Mouse (Mus musculus) lung, postnatal 0 days (tissue): ENCODE results near the gene Csnk1e. TPM values are rescaled to one million over a fixed set of nuclear protein-coding genes. Genes with fewer than 3 reads are reported as not detected.

Experiments used
- ATAC-seq: fragments of 200-750 bp; cut with Nextera tagmentation; 2 replicates; pipeline ENCODE4 v1.8.0; 2017; ENCODE audit warnings: moderate library complexity
- DNase-seq: peaks from one replicate; pipeline ENCODE4 v3.0.0-alpha.2; 2016; ENCODE audit warnings: low spot score
- H3K27ac ChIP-seq: fragments of 300-500 bp; sonication (generic); 2 replicates; pipeline ENCODE4 v1.5.1; 2014; ENCODE audit warnings: antibody characterized with exemption, mild to moderate bottlenecking, low read length, mixed read lengths
- H3K27me3 ChIP-seq: fragments of 300-500 bp; sonication (generic); replicated peaks from 2 replicates; pipeline ENCODE4 v1.6.1; 2014; ENCODE audit warnings: low read length, mixed read lengths; ENCODE audit not compliant: insufficient read depth
- H3K36me3 ChIP-seq: fragments of 300-500 bp; sonication (generic); 2 replicates; pipeline ENCODE4 v1.6.1; 2014; ENCODE audit warnings: low read length, mixed read lengths; ENCODE audit not compliant: insufficient read depth
- H3K4me1 ChIP-seq: fragments of 300-500 bp; sonication (generic); 2 replicates; pipeline ENCODE4 v1.6.1; 2014; ENCODE audit warnings: antibody characterized with exemption, low read depth, low read length, mixed read lengths; ENCODE audit not compliant: insufficient read depth
- H3K4me2 ChIP-seq: fragments of 300-500 bp; sonication (generic); replicated peaks from 2 replicates; pipeline ENCODE4 v1.6.1; 2014; ENCODE audit warnings: low read depth, mild to moderate bottlenecking, low read length, moderate library complexity, mixed read lengths
- H3K4me3 ChIP-seq: fragments of 300-500 bp; sonication (generic); 2 replicates; pipeline ENCODE4 v1.5.1; 2014; ENCODE audit warnings: low read depth, low read length
- H3K9ac ChIP-seq: fragments of 300-500 bp; sonication (generic); replicated peaks from 2 replicates; pipeline ENCODE4 v1.6.1; 2014; ENCODE audit warnings: low read depth, mild to moderate bottlenecking
- H3K9me3 ChIP-seq: fragments of 300-500 bp; sonication (generic); 2 replicates; pipeline ENCODE4 v1.6.1; 2016; ENCODE audit warnings: low read length, mixed read lengths
- CTCF ChIP-seq: IDR thresholded peaks from 2 replicates; pipeline ENCODE4 v1.5.1; 2016; ENCODE audit warnings: antibody characterized with exemption, mild to moderate bottlenecking
- EP300 ChIP-seq: IDR thresholded peaks from 2 replicates; pipeline ENCODE4 v1.6.1; 2016; ENCODE audit warnings: antibody characterized with exemption, mild to moderate bottlenecking, control low read depth
- WGBS: fragments of 180-500 bp; shearing (Covaris S2); extraction: QIAGEN DNeasy Blood & Tissue Kit; methylation state at CpG from one replicate; pipeline ENCODE4 v1.1.7; 2014; 5-methylcytosine and 5-hydroxymethylcytosine counted together
- polyA plus RNA-seq: library from polyadenylated mRNA; unstranded; fragments of >200 nt; fragmentation: Nextera tagmentation; extraction: Ambion mirVana; gene quantifications from 2 replicates; pipeline ENCODE4 v1.2.1, GENCODE M21; 2015

Csnk1e gene
- polyA plus RNA-seq, 1 experiment from 2014 or later = 67.2 TPM

- Histone ChIP-seq H3K27ac (no peak overlapping the region), H3K9ac (no peak overlapping the region), H3K4me2 (no peak overlapping the region), H3K9me3 (no peaks in the 10 kb centered on the region), H3K4me1 (no peaks in the 10 kb centered on the region), H3K27me3 (no peaks in the 10 kb centered on the region), H3K36me3 (peaks cover 15% of the 10 kb centered on the region; the same call in 1 of the 2 replicates), H3K4me3 (no peak overlapping the region)
- TF ChIP-seq CTCF (no peak), EP300 (no peak)
- WGBS = 31% methylated on average over 4 of the region's 4 CpGs
- DNase-seq (peak; percentile 68), ATAC-seq (peak; percentile 62)
Observed at GRCm38 (mm10) chr15:79414513-79414912, 40.9 kb downstream of the Csnk1e start.

GRCm38 (mm10) chr15:79413802-79414201 lies 41.6 kb downstream of the Csnk1e start:
- WGBS = 70% methylated on average over 8 of the region's 8 CpGs
- Histone ChIP-seq H3K36me3 (peaks cover 8% of the 10 kb centered on the region; the same call in 1 of the 2 replicates), H3K27ac (no peak overlapping the region), H3K4me2 (no peak overlapping the region), H3K9ac (no peak overlapping the region), H3K27me3 (no peaks in the 10 kb centered on the region), H3K4me3 (no peak overlapping the region), H3K9me3 (no peaks in the 10 kb centered on the region), H3K4me1 (no peaks in the 10 kb centered on the region)
- ATAC-seq (peak; percentile 27), DNase-seq (no peak)
- TF ChIP-seq EP300 = no peak
- TF ChIP-seq CTCF = no peak

GRCm38 (mm10) chr15:79413201-79413600 lies 42.2 kb downstream of the Csnk1e start:
- Histone ChIP-seq H3K4me3 (no peak overlapping the region), H3K4me1 (no peaks in the 10 kb centered on the region), H3K9ac (no peak overlapping the region), H3K36me3 (peaks cover 4% of the 10 kb centered on the region; the same call in 1 of the 2 replicates), H3K27ac (no peak overlapping the region), H3K9me3 (no peaks in the 10 kb centered on the region), H3K4me2 (no peak overlapping the region), H3K27me3 (no peaks in the 10 kb centered on the region)
- TF ChIP-seq EP300 = no peak
- TF ChIP-seq CTCF = no peak
- DNase-seq (no peak), ATAC-seq (no peak)
- WGBS = 93% methylated on average over 3 of the region's 3 CpGs

GRCm38 (mm10) chr15:79411363-79412065 lies 43.9 kb downstream of the Csnk1e start:
- ATAC-seq (no peak), DNase-seq (no peak)
- peak; percentile 56 for TF ChIP-seq CTCF
- no peak for TF ChIP-seq EP300
- no peak overlapping the region for H3K9ac ChIP-seq
- no peak overlapping the region for H3K27ac ChIP-seq
- H3K4me3 ChIP-seq = no peak overlapping the region
- no peaks in the 10 kb centered on the region for H3K27me3 ChIP-seq
- no peaks in the 10 kb centered on the region for H3K9me3 ChIP-seq
- H3K36me3 ChIP-seq = no peaks in the 10 kb centered on the region
- no peak overlapping the region for H3K4me2 ChIP-seq
- 61% methylated on average over 10 of the region's 10 CpGs for WGBS
- H3K4me1 ChIP-seq = no peaks in the 10 kb centered on the region

GRCm38 (mm10) chr15:79409077-79409573 lies 46.2 kb downstream of the Csnk1e start:
- ATAC-seq = peak; percentile 52

GRCm38 (mm10) chr15:79406564-79406963 lies 48.8 kb downstream of the Csnk1e start:
- Histone ChIP-seq H3K4me3 (no peak overlapping the region), H3K4me2 (no peak overlapping the region), H3K9ac (no peak overlapping the region), H3K9me3 (no peaks in the 10 kb centered on the region), H3K27me3 (no peaks in the 10 kb centered on the region), H3K4me1 (peaks cover 7% of the 10 kb centered on the region), H3K27ac (no peak overlapping the region), H3K36me3 (no peaks in the 10 kb centered on the region)
- TF ChIP-seq EP300 (no peak), CTCF (no peak)
- 84% methylated on average over 4 of the region's 4 CpGs for WGBS
- no peak for DNase-seq
- ATAC-seq = no peak

More at GRCm38 (mm10) chr15:79409077-79409573, 46.2 kb downstream of the Csnk1e start:
- no peaks in the 10 kb centered on the region for H3K4me1 ChIP-seq
- H3K9ac ChIP-seq = no peak overlapping the region
- H3K4me2 ChIP-seq = no peak overlapping the region
- H3K9me3 ChIP-seq = no peaks in the 10 kb centered on the region
- no peak overlapping the region for H3K4me3 ChIP-seq
- no peak overlapping the region for H3K27ac ChIP-seq
- H3K36me3 ChIP-seq = no peaks in the 10 kb centered on the region
- no peak for TF ChIP-seq EP300
- no peak for TF ChIP-seq CTCF
- no peak for DNase-seq
- 83% methylated on average over 4 of the region's 4 CpGs for WGBS
- H3K27me3 ChIP-seq = no peaks in the 10 kb centered on the region
